Mouse (Mus musculus): ENCODE data around the gene Nr3c2.

- no peak for TF ChIP-seq ZC3H11A (IDR thresholded peaks at IDR 0.05; ENCODE audit: borderline replicate concordance, low read depth, low read length)
- no peak for TF ChIP-seq HCFC1 (IDR thresholded peaks at IDR 0.05; ENCODE audit: borderline replicate concordance, insufficient read depth, low read length)
- TF ChIP-seq ZNF384 (IDR thresholded peaks at IDR 0.05; ENCODE audit: low read depth, low read length) = no peak
Measured at GRCm38 (mm10) chr8:77120810-77121570, 221.7 kb downstream of the Nr3c2 start.
